Mouse (Mus musculus) heart, postnatal 0 days (tissue): ENCODE data around the gene Prr22. TPM values are rescaled to one million over a fixed set of nuclear protein-coding genes. Genes with fewer than 3 reads are reported as not detected.

Experiments
- ATAC-seq: fragments of 200-750 bp; cut with Nextera tagmentation; 2 replicates; pipeline ENCODE4 v1.8.0; 2017; ENCODE audit warnings: low read depth, moderate number of reproducible peaks, moderate library complexity; ENCODE audit not compliant: insufficient read depth
- DNase-seq: peaks from one replicate; pipeline ENCODE4 v3.0.0-alpha.2; 2016; ENCODE audit warnings: low spot score
- H3K27ac ChIP-seq: fragments of 300-500 bp; sonication (generic); 2 replicates; pipeline ENCODE4 v1.5.1; 2014; ENCODE audit warnings: low read depth, mild to moderate bottlenecking
- H3K27me3 ChIP-seq: fragments of 300-500 bp; sonication (generic); 2 replicates; pipeline ENCODE4 v1.6.1; 2014; ENCODE audit warnings: low read length, mixed read lengths; ENCODE audit not compliant: control insufficient read depth, insufficient read depth
- H3K36me3 ChIP-seq: fragments of 300-500 bp; sonication (generic); replicated peaks from 2 replicates; pipeline ENCODE4 v1.6.1; 2014; ENCODE audit warnings: low read length, mixed read lengths; ENCODE audit not compliant: control insufficient read depth, insufficient read depth
- H3K4me1 ChIP-seq: fragments of 300-500 bp; sonication (generic); 2 replicates; pipeline ENCODE4 v1.6.1; 2014; ENCODE audit warnings: antibody characterized with exemption; ENCODE audit not compliant: control insufficient read depth, insufficient read depth
- H3K4me2 ChIP-seq: fragments of 300-500 bp; sonication (generic); 2 replicates; pipeline ENCODE4 v1.6.1; 2014; ENCODE audit warnings: low read depth, mild to moderate bottlenecking, low read length, moderate library complexity
- H3K4me3 ChIP-seq: fragments of 300-500 bp; sonication (generic); 2 replicates; pipeline ENCODE4 v1.5.1; 2014; ENCODE audit warnings: low read depth, low read length
- H3K9ac ChIP-seq: fragments of 300-500 bp; sonication (generic); replicated peaks from 2 replicates; pipeline ENCODE4 v1.6.1; 2014; ENCODE audit warnings: low read depth, low read length, mixed read lengths
- H3K9me3 ChIP-seq: fragments of 300-500 bp; sonication (generic); replicated peaks from 2 replicates; pipeline ENCODE4 v1.6.1; 2016; ENCODE audit warnings: low read length; ENCODE audit not compliant: control insufficient read depth
- CTCF ChIP-seq: IDR thresholded peaks from 2 replicates; pipeline ENCODE4 v1.5.1; 2016; ENCODE audit warnings: antibody characterized with exemption, control low read depth, low read depth
- EP300 ChIP-seq: IDR thresholded peaks from 2 replicates; pipeline ENCODE4 v1.6.1; 2016; ENCODE audit warnings: antibody characterized with exemption, low read depth
- WGBS: fragments of 180-500 bp; shearing (Covaris S2); extraction: QIAGEN DNeasy Blood & Tissue Kit; methylation state at CpG from one replicate; pipeline ENCODE4 v1.1.7; 2014; 5-methylcytosine and 5-hydroxymethylcytosine counted together
- polyA plus RNA-seq: library from polyadenylated mRNA; unstranded; fragments of >200 nt; fragmentation: Nextera tagmentation; extraction: Ambion mirVana; gene quantifications from 2 replicates; pipeline ENCODE4 v1.2.1, GENCODE M21; 2015
- total RNA-seq: library from RNA; depleted of rRNA; stranded (reverse); fragments of >200 nt; gene quantifications from 2 replicates; pipeline ENCODE4 v1.2.3, GENCODE M21; 2014; ENCODE audit warnings: low replicate concordance

Prr22 gene
- total and polyA plus RNA-seq, 2 experiments from 2014 or later = 0.49 TPM; not detected in 1

- DNase-seq = no peak
- Histone ChIP-seq H3K36me3 (0 out of 2 replicates have a peak, but pooled peaks cover 12% of the 10 kb centered on the region), H3K27me3 (no peaks in the 10 kb centered on the region), H3K4me3 (no peak overlapping the region), H3K4me1 (no peaks in the 10 kb centered on the region), H3K4me2 (no peak overlapping the region), H3K9me3 (no peaks in the 10 kb centered on the region), H3K27ac (no peak overlapping the region), H3K9ac (no peak overlapping the region)
- no peak for TF ChIP-seq EP300
- TF ChIP-seq CTCF = no peak
- ATAC-seq = no peak
- WGBS = 77% methylated on average over 8 of the region's 8 CpGs
Measured at GRCm38 (mm10) chr17:56802065-56802464, 32.0 kb downstream of the Prr22 start.

GRCm38 (mm10) chr17:56804952-56805351 lies 34.9 kb downstream of the Prr22 start:
- Histone ChIP-seq H3K36me3 (0 out of 2 replicates have a peak, but pooled peaks cover 12% of the 10 kb centered on the region), H3K27ac (no peak overlapping the region), H3K4me1 (peaks cover 6% of the 10 kb centered on the region; the same call in 1 of the 2 replicates), H3K4me3 (no peak overlapping the region), H3K9ac (no peak overlapping the region), H3K27me3 (no peaks in the 10 kb centered on the region), H3K9me3 (no peaks in the 10 kb centered on the region), H3K4me2 (no peak overlapping the region)
- 61% methylated on average over 5 of the region's 5 CpGs for WGBS
- DNase-seq = no peak
- TF ChIP-seq EP300 (no peak), CTCF (no peak)
- no peak for ATAC-seq

GRCm38 (mm10) chr17:56805784-56806183 lies 35.7 kb downstream of the Prr22 start:
- Histone ChIP-seq H3K9ac (no peak overlapping the region), H3K27me3 (no peaks in the 10 kb centered on the region), H3K4me2 (no peak overlapping the region), H3K27ac (no peak overlapping the region), H3K9me3 (no peaks in the 10 kb centered on the region), H3K4me3 (no peak overlapping the region), H3K4me1 (peaks cover 13% of the 10 kb centered on the region), H3K36me3 (0 out of 2 replicates have a peak, but pooled peaks cover 12% of the 10 kb centered on the region)
- whole genome bisulfite sequencing = 92% methylated on average over 1 of the region's 1 CpGs
- no peak for ATAC-seq
- DNase-seq = no peak
- TF ChIP-seq EP300 (no peak), CTCF (peak; percentile 55)

DNA sequence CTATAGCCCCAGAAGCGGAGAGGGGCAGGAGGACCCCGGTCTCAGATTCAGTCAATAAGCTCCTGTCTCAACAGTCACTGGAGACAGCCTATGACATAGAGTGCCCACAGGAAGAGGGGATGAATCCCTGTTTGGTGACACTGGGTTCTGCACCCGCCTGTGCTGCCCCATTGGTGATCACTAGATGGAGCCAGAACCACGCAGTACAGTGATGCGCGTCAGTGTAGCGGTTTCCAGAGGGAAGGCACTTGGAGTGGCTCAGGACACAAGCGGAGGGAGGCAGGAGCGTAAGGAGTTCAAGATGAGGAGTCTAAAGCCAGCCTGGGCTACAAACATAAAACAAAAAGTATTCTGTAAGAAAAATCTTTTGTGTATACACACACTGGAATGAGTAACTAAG lies 38.5 kb downstream of the Prr22 start:
- peak; percentile 70 for ATAC-seq
- TF ChIP-seq CTCF (peak; percentile 99), EP300 (no peak)
- Histone ChIP-seq H3K4me1 (peaks cover 18% of the 10 kb centered on the region), H3K9ac (no peak overlapping the region), H3K36me3 (no peaks in the 10 kb centered on the region), H3K4me2 (no peak overlapping the region), H3K4me3 (no peak overlapping the region), H3K9me3 (no peaks in the 10 kb centered on the region), H3K27me3 (no peaks in the 10 kb centered on the region), H3K27ac (no peak overlapping the region)
- WGBS = 10% methylated on average over 9 of the region's 9 CpGs
- peak; percentile 85 for DNase-seq

DNA sequence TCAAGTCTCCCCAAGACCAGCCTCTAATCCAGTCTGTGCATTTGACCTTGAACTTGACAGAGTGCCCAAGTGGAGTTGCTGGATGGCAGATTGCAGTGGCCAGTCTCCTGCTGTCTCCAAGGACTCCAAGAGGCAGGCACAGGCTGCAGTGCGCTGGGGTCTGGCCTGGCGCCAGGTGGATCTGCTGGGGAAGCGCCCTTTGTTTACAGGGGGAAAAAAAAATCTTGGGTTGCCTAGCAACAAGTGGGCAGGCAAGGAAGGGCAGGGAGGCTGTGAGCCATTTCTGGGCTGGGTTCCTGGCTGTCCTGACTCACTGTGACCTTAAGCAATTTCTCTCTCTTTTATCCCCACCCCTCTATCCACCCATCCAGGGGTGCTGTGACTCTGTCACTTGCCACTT lies 40.2 kb downstream of the Prr22 start:
- TF ChIP-seq CTCF (no peak), EP300 (peak; percentile 67; the same call in 1 of the 2 replicates)
- WGBS = 0% methylated on average over 3 of the region's 3 CpGs
- Histone ChIP-seq H3K4me1 (peaks cover 25% of the 10 kb centered on the region), H3K27me3 (no peaks in the 10 kb centered on the region), H3K4me2 (no peak overlapping the region), H3K9ac (no peak overlapping the region), H3K9me3 (no peaks in the 10 kb centered on the region), H3K27ac (peak overlapping the region; percentile 94), H3K4me3 (no peak overlapping the region), H3K36me3 (no peaks in the 10 kb centered on the region)
- DNase-seq (peak; percentile 96), ATAC-seq (peak; percentile 89)

GRCm38 (mm10) chr17:56814316-56815056 lies 44.4 kb downstream of the Prr22 start:
- Histone ChIP-seq H3K9me3 (no peaks in the 10 kb centered on the region), H3K36me3 (no peaks in the 10 kb centered on the region), H3K27ac (peak overlapping the region; percentile 64), H3K4me3 (no peak overlapping the region), H3K4me2 (no peak overlapping the region), H3K27me3 (no peaks in the 10 kb centered on the region), H3K9ac (no peak overlapping the region), H3K4me1 (peaks cover 28% of the 10 kb centered on the region)
- ATAC-seq (peak; percentile 59), DNase-seq (peak; percentile 88)
- TF ChIP-seq CTCF (no peak), EP300 (no peak)
- 14% methylated on average over 24 of the region's 24 CpGs for WGBS
